Mouse (Mus musculus): ENCODE measurements around the gene Uhrf1. TPM values are rescaled to one million over a fixed set of nuclear protein-coding genes. Genes with fewer than 3 reads are reported as not detected.

Gene Uhrf1
- 54.3 and 67.3 TPM in 2 replicates for polyA plus RNA-seq (2015; fragmentation: Nextera tagmentation; extraction: Ambion mirVana)

- Histone ChIP-seq H3K9me3 (replicated peaks; ENCODE audit: low read length) (no peaks in the 10 kb centered on the region), H3K27ac (peak within 1 kb of the TSS; percentile 90), H3K4me1 (replicated peaks; ENCODE audit: insufficient read depth, low read length) (peaks cover 13% of the 10 kb centered on the region), H3K4me2 (ENCODE audit: low read length) (peak within 1 kb of the TSS; percentile 100), H3K4me3 (replicated peaks; ENCODE audit: low read depth, low read length) (peak within 1 kb of the TSS; percentile 77), H3K9ac (ENCODE audit: low read depth, low read length) (peak within 1 kb of the TSS; percentile 71), H3K36me3 (ENCODE audit: insufficient read depth, low read length) (no peaks in the 10 kb centered on the region), H3K27me3 (ENCODE audit: insufficient read depth, low read length) (no peaks in the 10 kb centered on the region)
- DNase-seq (ENCODE audit: low spot score) = peak; percentile 95
- peak; percentile 70 for ATAC-seq (replicated peaks; ENCODE audit: low FRiP score, low read depth)
- WGBS = under 1% methylated on average over 43 of the region's 43 CpGs
- TF ChIP-seq CTCF (IDR thresholded peaks at IDR 0.05; ENCODE audit: low read depth) = no peak; the same call in 1 of the 2 replicates
Measured at GRCm38 (mm10) chr17:56303160-56303846, at the start of gene Uhrf1. Gene Uhrf1 (plus strand): TSS chr17:56303321.

GRCm38 (mm10) chr17:56254695-56255094 lies 48.4 kb upstream of the Uhrf1 start:
- Histone ChIP-seq H3K4me3 (replicated peaks; ENCODE audit: low read depth, low read length) (no peak overlapping the region), H3K4me2 (ENCODE audit: low read length) (no peak overlapping the region), H3K27me3 (ENCODE audit: insufficient read depth, low read length) (no peaks in the 10 kb centered on the region), H3K9ac (ENCODE audit: low read depth, low read length) (no peak overlapping the region), H3K36me3 (ENCODE audit: insufficient read depth, low read length) (peaks cover 12% of the 10 kb centered on the region; the same call in 1 of the 2 replicates), H3K27ac (no peak overlapping the region), H3K9me3 (replicated peaks; ENCODE audit: low read length) (no peaks in the 10 kb centered on the region), H3K4me1 (replicated peaks; ENCODE audit: insufficient read depth, low read length) (peaks cover 13% of the 10 kb centered on the region; the same call in 1 of the 2 replicates)
- no peak for TF ChIP-seq CTCF (IDR thresholded peaks at IDR 0.05; ENCODE audit: low read depth)
- WGBS = 82% methylated on average over 4 of the region's 4 CpGs
- DNase-seq (ENCODE audit: low spot score) (no peak), ATAC-seq (replicated peaks; ENCODE audit: low FRiP score, low read depth) (no peak)

- Histone ChIP-seq H3K36me3 (ENCODE audit: insufficient read depth, low read length) (peaks cover 19% of the 10 kb centered on the region; the same call in 1 of the 2 replicates), H3K4me1 (replicated peaks; ENCODE audit: insufficient read depth, low read length) (peaks cover 16% of the 10 kb centered on the region; the same call in 1 of the 2 replicates), H3K4me2 (ENCODE audit: low read length) (no peak overlapping the region), H3K9ac (ENCODE audit: low read depth, low read length) (no peak overlapping the region), H3K27ac (0 out of 2 replicates have a peak overlapping the region, but pooled peaks have one; percentile 92), H3K4me3 (replicated peaks; ENCODE audit: low read depth, low read length) (no peak overlapping the region), H3K9me3 (replicated peaks; ENCODE audit: low read length) (no peaks in the 10 kb centered on the region), H3K27me3 (ENCODE audit: insufficient read depth, low read length) (no peaks in the 10 kb centered on the region)
- DNase-seq (ENCODE audit: low spot score) (peak; percentile 66), ATAC-seq (replicated peaks; ENCODE audit: low FRiP score, low read depth) (peak; percentile 1; the same call in 1 of the 2 replicates)
- no peak for TF ChIP-seq CTCF (IDR thresholded peaks at IDR 0.05; ENCODE audit: low read depth)
- WGBS = 18% methylated on average over 9 of the region's 9 CpGs
Measured at GRCm38 (mm10) chr17:56255429-56255828, 47.7 kb upstream of the Uhrf1 start.

GRCm38 (mm10) chr17:56255863-56256238 lies 47.3 kb upstream of the Uhrf1 start:
- H3K9ac ChIP-seq (ENCODE audit: low read depth, low read length) = peak overlapping the region; percentile 48; the same call in 1 of the 2 replicates
- H3K27me3 ChIP-seq (ENCODE audit: insufficient read depth, low read length) = no peaks in the 10 kb centered on the region
- peak overlapping the region; percentile 78 for H3K4me2 ChIP-seq (ENCODE audit: low read length)
- DNase-seq (ENCODE audit: low spot score) (peak; percentile 99), ATAC-seq (replicated peaks; ENCODE audit: low FRiP score, low read depth) (peak; percentile 90)
- H3K27ac ChIP-seq = peak overlapping the region; percentile 92
- peaks cover 23% of the 10 kb centered on the region; the same call in 1 of the 2 replicates for H3K36me3 ChIP-seq (ENCODE audit: insufficient read depth, low read length)
- peaks cover 17% of the 10 kb centered on the region; the same call in 1 of the 2 replicates for H3K4me1 ChIP-seq (replicated peaks; ENCODE audit: insufficient read depth, low read length)
- H3K9me3 ChIP-seq (replicated peaks; ENCODE audit: low read length) = no peaks in the 10 kb centered on the region
- TF ChIP-seq CTCF (IDR thresholded peaks at IDR 0.05; ENCODE audit: low read depth) = peak; percentile 95
- WGBS = 1% methylated on average over 32 of the region's 32 CpGs
- H3K4me3 ChIP-seq (replicated peaks; ENCODE audit: low read depth, low read length) = peak overlapping the region; percentile 67

GRCm38 (mm10) chr17:56256239-56256881 lies 46.8 kb upstream of the Uhrf1 start, which contains the start of gene Fem1a:
Gene Fem1a (plus strand): TSS chr17:56256810.
- peak within 1 kb of the TSS; percentile 79 for H3K4me2 ChIP-seq (ENCODE audit: low read length)
- under 1% methylated on average over 28 of the region's 28 CpGs for WGBS
- no peaks in the 10 kb centered on the region for H3K9me3 ChIP-seq (replicated peaks; ENCODE audit: low read length)
- H3K36me3 ChIP-seq (ENCODE audit: insufficient read depth, low read length) = peaks cover 26% of the 10 kb centered on the region; the same call in 1 of the 2 replicates
- ATAC-seq (replicated peaks; ENCODE audit: low FRiP score, low read depth) (peak; percentile 92), DNase-seq (ENCODE audit: low spot score) (peak; percentile 100)
- H3K4me1 ChIP-seq (replicated peaks; ENCODE audit: insufficient read depth, low read length) = peaks cover 17% of the 10 kb centered on the region; the same call in 1 of the 2 replicates
- peak within 1 kb of the TSS; percentile 69 for H3K9ac ChIP-seq (ENCODE audit: low read depth, low read length)
- H3K27ac ChIP-seq = peak within 1 kb of the TSS; percentile 92
- no peak for TF ChIP-seq CTCF (IDR thresholded peaks at IDR 0.05; ENCODE audit: low read depth)
- no peaks in the 10 kb centered on the region for H3K27me3 ChIP-seq (ENCODE audit: insufficient read depth, low read length)
- peak within 1 kb of the TSS; percentile 67 for H3K4me3 ChIP-seq (replicated peaks; ENCODE audit: low read depth, low read length)

All from kidney, postnatal 0 days (tissue).